Mouse (Mus musculus): ENCODE measurements around the gene Prkag3.
A peak's percentile ranks its signal among the peaks of the same experiment; 100 is the strongest.

The Prkag3 gene

GRCm38 (mm10) chr1:74748643-74749271 is at the start of gene Prkag3:
Gene Prkag3, minus strand, starts transcription at chr1:74749221.
- DNase-seq (ENCODE audit: low spot score): peak; percentile 56

GRCm38 (mm10) chr1:74797459-74797858 is 48.4 kb upstream of the Prkag3 start:
- no peak for DNase-seq (ENCODE audit: low spot score)

DNA sequence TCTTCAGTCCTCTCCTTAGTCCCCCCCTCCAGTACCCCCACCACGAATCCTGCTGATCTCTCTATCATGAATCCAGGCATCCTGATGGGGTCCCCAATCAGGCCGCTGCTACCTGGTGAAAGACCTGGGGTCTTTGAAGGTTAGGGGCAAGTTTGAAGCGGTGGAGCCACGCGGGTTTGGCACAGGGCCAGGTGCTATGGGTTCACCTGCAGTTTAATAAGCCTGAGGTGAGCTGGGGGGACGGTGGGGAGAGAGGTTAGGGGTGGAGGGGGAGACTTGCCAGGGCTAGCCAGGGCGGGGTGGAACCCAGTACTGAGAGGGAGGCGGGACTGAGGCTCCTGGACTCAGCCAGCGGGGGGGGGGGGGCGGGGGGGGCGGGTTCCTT is 46.1 kb upstream of the Prkag3 start:
- DNase-seq (ENCODE audit: low spot score): no peak

GRCm38 (mm10) chr1:74794487-74795144 is 45.6 kb upstream of the Prkag3 start:
- no peak for DNase-seq (ENCODE audit: low spot score)

- DNase-seq (ENCODE audit: low spot score): no peak
These were observed 44.0 kb upstream of the Prkag3 start for GRCm38 (mm10) chr1:74792831-74793660.

GRCm38 (mm10) chr1:74791249-74791648 is 42.2 kb upstream of the Prkag3 start, which contains the start of gene Wnt10a:
Gene Wnt10a, plus strand, starts transcription at chr1:74791516.
- no peak for DNase-seq (ENCODE audit: low spot score)

DNA sequence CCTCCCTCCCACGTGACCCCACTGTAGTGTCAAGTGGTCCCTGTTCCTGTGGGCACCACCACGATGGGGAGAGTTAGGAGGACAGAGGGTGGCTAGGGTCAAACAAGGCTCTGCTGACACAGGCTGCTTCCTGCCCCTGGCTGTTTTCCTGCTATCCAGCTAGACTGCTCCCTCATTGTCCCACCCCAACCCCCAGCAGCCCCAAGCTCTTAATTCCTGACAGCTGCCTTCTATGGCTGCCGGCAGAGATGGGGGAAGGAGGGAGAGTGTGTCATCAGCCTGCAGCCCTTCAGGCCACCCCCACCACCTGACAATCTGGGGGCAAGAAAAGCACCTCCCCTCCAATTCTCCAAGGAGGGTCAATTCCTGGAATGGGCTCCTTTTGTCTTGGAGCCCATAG is 41.1 kb upstream of the Prkag3 start:
- no peak for DNase-seq (ENCODE audit: low spot score)

- DNase-seq (ENCODE audit: low spot score): no peak
These were observed 39.7 kb upstream of the Prkag3 start for GRCm38 (mm10) chr1:74788603-74789176.

DNA sequence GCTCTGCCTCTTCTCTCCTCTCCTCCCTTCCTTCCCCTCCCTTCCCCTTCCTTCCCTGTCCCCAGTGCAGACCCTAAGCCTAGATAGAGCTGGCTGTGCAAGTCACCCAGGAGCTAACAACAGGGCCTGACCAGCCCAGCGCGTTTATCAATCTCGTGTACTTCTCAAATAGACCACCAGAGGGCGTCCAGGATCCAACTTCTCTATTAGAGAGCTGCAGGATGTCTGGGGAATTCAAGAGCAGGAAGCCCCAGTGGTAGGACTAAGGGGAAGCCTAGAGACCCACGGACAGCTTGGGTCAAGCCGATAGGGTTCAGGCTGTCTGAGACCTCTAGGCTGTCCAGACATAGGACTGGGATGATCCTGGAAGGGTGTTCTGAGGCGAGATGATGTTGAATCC is 38.8 kb upstream of the Prkag3 start:
- DNase-seq (ENCODE audit: low spot score): peak; percentile 77

DNA sequence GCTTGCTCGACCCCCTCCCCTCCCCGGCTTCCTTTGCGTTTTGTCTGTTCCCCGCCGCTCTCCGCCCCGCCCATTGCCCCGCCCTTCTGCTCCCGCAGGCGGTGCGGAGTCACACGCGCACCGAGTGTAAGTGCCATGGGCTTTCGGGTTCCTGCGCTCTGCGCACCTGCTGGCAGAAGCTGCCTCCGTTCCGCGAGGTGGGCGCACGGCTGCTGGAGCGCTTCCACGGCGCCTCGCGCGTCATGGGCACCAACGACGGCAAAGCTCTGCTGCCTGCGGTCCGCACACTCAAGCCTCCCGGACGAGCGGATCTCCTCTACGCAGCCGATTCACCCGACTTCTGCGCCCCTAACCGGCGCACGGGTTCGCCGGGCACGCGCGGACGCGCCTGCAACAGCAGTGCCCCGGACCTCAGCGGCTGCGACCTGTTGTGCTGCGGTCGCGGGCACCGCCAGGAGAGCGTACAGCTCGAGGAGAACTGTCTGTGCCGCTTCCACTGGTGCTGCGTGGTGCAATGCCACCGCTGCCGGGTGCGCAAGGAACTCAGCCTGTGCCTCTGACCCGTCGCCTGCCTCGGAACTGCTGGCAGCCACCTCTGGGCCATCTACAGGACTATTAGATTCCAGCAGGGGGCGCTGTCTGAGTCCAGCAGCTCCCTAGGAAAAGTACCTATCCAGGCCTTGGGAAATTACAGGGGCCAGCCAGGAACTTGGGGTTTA is 35.2 kb upstream of the Prkag3 start:
- peak; percentile 73 for DNase-seq (ENCODE audit: low spot score)

- DNase-seq (ENCODE audit: low spot score): no peak
These were observed 34.5 kb upstream of the Prkag3 start for GRCm38 (mm10) chr1:74783554-74783953.

DNA sequence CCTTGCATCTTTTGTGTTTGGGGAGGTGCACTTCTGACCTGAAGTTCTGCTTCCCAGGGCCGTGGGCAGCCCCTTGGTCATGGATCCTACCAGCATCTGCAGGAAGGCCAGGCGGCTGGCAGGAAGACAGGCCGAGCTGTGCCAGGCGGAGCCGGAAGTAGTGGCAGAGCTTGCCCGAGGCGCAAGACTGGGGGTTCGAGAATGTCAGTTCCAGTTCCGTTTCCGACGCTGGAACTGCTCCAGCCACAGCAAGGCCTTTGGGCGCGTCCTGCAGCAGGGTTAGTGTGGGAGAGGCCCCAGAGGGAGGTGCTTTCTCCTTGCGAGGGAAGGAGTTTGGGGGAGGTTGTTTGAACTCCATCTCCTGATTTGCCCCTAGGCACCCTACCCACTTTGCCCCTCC is 33.0 kb upstream of the Prkag3 start:
- no peak for DNase-seq (ENCODE audit: low spot score)

DNA sequence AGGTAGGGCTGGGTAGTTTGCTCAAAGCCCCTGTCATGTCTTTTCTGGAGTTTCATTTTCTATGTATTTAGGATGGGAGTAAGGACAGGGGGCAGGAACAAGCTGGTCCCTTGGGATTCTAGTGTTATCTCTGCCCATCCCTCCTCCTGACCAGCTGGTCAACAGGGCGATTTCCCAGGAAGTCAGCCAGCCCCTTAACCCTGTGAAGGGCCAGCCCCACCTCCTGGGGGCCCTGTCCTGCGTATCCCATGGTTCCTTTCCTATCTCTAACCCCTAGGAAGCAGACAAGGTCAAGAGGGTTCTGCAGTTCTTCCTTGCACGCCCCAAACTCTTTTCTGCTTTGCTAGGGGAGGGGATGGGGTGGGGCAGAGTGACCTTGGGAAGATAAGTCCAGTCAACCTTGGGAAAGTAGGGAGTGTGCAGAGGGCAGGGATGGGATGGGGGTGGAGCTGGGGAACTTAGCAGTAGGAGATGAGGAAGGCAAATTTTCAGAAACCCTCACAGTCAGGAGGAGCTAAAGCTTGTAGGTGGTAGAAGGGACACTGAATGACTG is 30.0 kb upstream of the Prkag3 start:
- DNase-seq (ENCODE audit: low spot score): no peak

DNA sequence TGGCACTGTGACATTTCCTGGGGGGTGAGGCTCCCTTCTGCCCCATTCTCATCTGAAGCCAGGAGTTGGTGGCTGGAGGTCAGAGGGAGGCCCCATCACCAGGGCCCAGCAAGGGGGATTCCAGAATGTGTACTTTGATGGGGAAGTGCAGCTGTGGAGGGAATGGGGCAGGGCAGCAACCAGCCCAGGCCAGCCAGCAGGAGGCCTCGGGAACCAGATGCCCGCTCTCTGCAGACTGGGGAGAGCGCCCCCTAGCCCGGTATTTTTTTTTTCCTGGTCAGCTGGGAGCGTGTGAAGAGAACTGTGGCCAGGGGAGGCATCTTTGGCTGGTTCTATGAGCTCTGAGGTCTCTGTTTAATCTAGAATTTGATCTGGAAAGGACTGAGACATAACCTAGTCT is 26.8 kb upstream of the Prkag3 start:
- peak; percentile 51 for DNase-seq (ENCODE audit: low spot score)

DNA sequence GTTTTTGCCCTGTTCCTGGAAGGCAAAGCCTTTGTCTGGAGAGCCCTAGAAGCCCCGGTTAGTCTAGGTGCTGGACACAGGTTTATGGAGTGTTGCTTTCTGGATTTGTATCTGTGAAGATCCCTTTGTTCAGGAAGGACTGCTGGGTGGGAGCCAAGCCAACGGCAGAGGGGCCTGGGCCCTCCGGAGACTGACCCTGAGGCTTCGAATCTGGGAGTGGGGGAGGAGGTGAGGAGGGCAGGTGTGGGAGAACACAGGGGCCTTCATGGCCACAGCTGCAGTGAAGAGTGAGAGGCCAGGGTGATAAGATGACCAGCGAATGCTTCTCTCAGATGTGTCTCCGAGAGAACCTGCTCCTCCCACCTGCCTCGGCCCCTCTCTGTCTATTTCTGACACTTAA is 25.0 kb upstream of the Prkag3 start:
- DNase-seq (ENCODE audit: low spot score): no peak

DNA sequence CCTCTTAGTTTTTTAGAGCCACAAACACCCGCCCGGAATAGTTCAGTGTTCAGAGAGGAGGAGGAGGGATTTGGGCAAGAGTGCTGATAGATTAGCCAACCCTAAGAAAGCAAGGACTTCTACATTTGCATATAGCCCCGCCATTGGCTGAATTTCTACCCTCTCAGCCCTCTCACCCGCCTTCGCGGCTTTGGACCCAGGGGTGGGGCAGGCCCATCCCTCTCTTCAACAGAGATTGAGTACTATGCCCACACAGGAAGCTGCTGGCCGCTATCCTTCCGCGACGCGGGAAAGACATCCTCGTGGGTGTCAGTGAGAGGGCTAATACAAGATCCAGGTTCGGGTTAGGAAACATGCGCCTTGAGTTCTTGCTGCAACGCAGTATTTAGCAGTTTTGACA is 24.1 kb upstream of the Prkag3 start:
- peak; percentile 56 for DNase-seq (ENCODE audit: low spot score)

- DNase-seq (ENCODE audit: low spot score): no peak
These were observed 23.1 kb upstream of the Prkag3 start for GRCm38 (mm10) chr1:74771931-74772620.

DNA sequence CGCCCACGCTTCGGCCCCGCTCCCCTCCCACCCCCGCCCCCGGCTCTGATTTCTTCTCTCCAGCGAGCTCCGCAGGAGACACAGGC is 22.7 kb upstream of the Prkag3 start, which contains the start of gene Wnt6:
TSS of gene Wnt6 (plus strand) at position 48 of the 86 bp plus-strand sequence.
- DNase-seq (ENCODE audit: low spot score): no peak

GRCm38 (mm10) chr1:74771467-74771844 is 22.4 kb upstream of the Prkag3 start:
- DNase-seq (ENCODE audit: low spot score): no peak

DNA sequence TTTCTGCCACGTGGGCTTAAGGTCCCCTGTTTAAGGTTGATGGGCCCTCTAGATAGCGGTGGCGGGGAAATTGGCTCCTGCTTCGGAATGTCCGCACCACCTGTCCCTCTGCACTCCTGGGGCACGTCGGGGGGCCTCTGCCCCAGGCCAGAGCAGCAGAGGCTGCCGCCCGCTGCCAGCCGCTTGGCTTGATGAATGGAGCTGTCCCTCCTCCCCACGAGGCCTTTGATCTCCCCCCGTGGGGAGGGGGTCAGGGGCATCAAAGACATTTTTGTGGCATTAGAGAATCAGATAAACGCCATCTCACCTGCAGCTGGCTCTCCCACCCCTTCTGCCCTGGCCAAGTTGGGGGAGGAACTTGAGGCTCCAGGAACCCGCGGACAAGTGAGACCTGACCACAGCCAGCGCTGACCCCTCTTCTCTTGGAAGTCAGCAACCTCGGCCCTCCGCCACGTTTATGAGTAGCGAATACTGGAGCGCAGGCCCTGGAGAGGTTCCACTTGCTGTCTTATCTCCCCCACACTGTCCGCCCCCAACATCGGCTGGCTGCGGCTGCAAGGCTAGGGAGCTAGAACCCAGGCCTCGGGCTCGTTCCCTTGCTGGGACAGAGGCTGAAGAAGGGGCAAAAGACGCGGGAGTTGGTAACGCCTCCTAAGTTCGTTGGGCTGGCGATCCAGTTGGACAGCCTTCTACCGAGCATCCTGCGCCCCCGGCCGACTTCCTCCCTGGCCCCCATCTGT is 21.9 kb upstream of the Prkag3 start:
- DNase-seq (ENCODE audit: low spot score): no peak

DNA sequence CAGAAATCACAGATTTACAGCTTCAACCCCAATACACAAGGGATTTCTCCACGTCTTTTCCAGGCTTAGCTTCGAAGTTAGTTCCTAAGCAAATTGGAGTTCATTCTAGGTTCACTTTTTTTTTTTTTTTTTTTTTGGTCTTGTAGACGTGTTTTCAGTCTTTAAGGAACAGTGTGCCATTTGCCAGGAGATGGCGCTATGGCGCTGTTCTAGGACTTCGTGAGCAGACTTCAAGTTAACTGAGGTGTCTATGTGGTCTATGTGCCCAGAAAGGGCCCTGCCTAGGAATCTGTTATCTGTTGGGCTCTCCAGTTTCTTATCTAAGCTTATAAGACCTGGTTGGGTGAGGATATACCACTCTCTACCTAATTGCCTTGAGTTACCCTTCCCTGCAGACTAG is 14.1 kb upstream of the Prkag3 start:
- DNase-seq (ENCODE audit: low spot score): peak; percentile 64

All from urinary bladder, postnatal 25 days (tissue).